Mouse (Mus musculus): ENCODE measurements at regions not wholly inside any gene's neighbourhood (a gene's known extent, or its start where the extent isn't known, plus 50 kb on each side); places are given as distances from the start of the nearest gene placed in this dataset.
A peak's percentile ranks its signal among the peaks of the same experiment; 100 is the strongest.

DNA sequence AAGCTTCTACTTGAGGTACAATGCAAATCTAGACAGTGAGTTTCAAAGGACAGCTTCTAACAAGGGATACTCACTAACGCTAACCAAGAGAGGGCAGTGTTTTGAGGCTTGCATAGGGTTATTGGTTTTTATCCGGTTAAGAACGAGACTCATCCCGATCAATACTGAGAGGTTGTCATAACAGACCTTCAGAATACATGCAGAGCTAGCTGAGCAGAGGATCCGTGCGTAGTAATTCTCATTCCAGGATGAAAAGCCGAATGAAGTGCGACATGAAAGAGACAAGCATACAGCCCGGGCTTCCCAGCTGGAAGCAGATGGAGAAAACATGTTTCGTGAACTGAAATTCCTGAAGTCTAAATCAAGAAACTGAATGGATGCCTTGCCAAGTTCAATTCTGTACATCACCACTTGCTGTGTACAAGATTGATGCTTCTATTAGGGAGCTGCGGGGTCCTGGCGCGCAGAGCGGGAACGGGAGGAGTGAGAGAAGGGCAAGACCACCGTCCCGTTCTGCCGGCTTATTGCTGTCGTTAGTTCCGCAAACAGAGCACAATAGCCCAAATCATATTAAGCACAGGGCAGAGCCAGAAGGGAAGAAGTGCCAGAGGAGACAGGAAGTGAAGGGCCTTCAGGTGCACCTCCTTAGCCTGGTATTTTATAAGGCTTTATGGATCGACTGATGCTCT is 65.4 kb upstream of the Tes start:
- DNase-seq (ENCODE audit: low spot score in 2 of 2) = no peak

DNA sequence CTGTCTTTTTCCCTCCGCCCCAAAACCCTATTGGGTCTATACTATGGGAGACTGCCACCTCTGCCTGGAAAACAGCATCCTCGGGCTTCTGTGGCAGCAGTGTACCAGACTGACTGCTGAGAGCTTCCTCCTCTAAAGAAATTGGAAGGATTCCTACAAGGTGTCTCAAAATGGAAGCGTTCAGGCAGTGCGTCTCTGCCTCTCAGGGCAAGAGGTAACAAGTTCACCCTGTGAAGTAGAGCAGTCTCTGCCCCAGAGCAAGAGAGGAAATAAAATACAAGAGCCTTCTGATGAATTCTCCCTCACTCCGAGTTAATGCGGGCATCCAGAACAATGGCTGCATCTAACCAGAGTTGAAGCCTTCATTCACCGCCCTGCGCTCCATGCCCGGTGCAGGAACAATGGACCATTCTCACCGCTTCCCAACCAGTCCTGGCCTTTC is 69.4 kb upstream of the Tes start:
- DNase-seq (ENCODE audit: low spot score in 2 of 2) = no peak

DNA sequence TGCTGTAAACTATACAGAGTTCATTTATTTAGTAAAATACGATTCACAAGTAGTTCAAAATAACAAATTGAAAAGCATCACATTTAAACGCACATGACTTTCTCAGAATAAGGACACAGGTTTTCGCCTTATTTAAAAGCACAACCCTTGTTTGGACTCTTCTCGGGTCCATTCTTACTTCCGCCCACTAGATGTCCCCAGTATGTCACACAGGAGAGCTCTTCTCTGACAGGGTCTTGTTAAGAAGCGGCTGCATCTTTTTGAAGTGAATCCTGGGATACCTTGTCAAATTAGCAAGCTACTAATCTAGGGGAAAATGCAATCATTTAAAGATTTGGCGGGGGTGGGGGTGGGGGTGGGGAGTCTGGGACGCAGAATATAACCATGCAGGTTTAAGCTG is 70.2 kb upstream of the Tes start:
- DNase-seq (ENCODE audit: low spot score in 2 of 2) = no peak

DNA sequence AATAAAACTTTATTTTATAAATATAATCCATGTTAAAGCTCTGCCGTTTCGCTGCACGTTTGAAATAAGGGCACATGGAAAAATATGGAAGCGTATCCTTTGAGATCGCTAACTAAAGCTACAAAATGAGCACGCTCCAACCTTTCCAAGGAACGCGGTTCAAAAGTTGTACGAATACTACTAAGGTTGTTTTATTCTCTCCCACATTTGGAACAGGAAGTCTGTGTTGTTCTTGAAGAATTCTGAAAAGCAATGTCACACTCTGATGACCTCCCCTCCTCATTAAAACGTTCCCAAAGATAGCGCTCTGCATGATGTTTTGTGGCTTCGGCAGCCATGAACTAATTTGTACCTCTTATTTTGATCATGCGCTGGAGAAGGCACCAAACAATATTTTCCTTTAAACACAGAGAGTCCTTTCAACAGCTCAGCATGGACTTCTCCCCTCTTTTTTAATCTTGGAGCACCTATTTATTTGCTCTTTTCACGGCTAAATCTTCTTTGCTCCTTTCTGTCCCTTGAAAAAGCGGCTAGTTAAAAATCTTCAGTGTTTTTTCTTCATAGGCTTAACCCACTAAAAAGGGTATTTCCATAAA is 72.9 kb upstream of the Tes start:
- no peak for DNase-seq (ENCODE audit: low spot score in 2 of 2)

DNA sequence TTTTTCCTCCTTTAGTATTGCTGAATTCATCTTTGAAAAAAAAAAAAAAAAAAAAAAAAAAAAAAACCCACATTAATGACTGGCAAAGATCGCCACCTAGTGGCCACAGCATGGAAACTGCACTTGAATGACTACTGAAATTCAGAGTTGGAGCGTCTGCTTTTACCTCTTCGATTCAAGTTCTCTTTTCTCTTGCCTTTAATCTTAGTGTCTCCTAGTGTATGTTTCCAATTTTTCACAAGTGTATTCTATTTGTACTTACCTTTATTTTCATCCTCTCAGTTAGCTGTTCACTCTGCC is 79.9 kb upstream of the Tfec start:
- no peak for DNase-seq (ENCODE audit: low spot score in 2 of 2)

DNA sequence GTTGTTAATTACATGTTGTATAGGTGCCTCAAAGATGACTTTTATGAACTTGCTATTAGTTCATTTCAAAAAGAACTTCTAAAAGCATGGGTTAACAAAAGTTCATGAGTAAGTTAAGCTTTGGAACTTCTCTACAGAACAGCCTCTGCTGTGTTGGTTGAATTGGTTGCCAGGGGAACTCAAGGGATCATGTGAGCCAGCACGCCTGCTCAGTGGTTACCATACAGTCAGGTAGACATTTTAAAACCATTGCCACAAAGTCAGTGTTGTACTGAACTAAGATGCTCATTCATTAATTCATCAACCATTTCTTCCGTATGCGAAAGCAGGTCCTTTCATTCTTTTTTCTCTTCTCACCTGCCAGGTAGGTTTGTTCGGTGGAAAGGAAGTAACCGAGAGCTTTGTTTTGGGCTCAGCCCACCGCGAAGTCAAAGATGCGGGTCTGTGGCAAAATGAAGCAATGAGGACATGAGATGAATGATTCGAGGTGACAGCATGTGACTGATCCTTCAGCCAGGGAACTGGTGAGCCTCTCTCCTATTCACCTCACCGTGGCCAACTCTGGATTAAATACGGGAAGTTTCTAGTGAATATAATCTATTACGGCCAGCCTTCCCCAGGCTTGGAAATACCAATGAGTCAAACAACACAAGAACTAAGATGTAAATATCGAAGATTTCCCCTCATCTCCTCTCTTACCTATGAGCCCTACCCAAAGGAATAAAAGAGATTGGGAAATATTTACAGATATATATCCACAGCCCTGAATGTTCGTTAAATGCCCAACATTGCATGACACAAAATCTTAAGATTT is 79.4 kb upstream of the Tfec start:
- DNase-seq (ENCODE audit: low spot score in 2 of 2) = no peak

DNA sequence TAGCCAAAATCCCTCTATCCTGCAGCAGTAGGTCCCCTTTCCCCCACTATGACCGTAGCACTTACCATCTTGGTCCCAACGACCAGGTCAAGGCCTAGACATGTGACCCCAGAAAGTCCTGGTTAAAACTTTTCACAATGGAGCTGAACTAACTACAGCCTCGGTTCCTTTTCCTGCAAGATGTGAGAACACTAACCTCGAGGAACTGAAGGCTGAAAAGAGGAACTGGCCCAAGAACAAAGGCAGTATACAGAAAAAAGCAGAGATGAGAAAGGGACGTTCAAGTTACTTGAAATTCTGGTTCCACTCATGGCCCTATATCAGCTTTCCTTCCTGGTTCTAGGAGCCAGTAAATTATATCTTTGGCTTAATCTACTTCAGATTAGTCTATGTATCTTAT is 67.4 kb upstream of the Tfec start:
- no peak for DNase-seq (ENCODE audit: low spot score in 2 of 2)

DNA sequence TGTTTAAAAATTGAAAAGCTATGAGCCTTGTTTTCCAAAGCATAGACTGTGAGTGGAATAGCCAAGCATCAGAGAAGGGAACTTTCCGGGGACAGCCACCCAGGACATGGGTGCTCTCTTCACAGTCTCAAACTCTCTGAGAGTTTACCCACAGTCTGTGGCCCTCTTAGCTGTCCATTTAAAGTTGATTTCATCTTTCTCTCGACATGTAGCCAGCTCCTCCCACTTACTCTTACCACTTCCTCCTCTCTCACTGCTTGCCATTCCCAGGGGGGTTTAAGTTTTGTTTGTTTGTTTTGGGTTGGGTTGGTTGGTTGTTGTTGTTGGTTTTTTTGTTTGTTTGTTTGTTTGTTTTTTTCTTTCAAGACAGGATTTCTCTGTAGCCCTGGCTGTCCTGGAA is 66.1 kb upstream of the Tfec start:
- no peak for DNase-seq (ENCODE audit: low spot score in 2 of 2)

DNA sequence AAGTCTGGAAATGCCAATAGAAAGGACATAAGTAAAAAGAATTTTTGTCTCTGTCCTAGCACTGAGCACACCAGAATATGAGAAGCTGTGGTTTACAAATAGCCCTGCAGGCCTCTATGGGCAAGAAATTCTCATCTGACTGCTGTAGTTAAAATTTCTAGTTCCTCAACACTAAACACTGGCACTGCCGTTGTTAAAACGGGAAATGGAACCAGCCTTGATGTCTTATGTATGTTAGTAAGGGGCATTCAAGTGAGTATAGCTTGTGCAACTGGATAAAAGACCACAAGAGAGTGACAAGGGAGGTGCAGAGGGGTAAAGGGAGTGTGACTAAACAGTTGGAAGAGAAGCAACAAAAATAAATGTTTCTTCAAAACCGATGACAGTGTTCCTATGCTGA is 65.7 kb upstream of the Tfec start:
- DNase-seq (ENCODE audit: low spot score in 2 of 2) = no peak

DNA sequence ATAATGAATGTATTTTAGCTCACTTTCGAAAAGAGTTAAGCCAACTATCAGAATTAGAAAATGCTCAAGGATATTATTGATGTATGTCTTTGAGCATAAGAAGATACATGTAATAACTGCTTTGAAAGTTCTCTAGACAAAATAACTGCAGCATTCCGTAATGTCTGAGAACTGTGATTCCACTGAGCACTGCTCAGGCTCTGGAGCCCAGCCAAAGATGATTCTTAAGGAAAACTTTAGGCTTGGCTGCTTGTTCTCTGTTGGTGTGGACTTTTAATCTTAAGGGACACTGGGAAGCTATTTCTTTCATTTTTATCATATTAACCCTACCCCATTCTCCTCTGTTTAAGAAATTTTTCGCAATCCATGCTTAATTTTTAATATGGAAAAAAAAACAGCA is 59.9 kb upstream of the Tfec start:
- no peak for DNase-seq (ENCODE audit: low spot score in 2 of 2)

DNA sequence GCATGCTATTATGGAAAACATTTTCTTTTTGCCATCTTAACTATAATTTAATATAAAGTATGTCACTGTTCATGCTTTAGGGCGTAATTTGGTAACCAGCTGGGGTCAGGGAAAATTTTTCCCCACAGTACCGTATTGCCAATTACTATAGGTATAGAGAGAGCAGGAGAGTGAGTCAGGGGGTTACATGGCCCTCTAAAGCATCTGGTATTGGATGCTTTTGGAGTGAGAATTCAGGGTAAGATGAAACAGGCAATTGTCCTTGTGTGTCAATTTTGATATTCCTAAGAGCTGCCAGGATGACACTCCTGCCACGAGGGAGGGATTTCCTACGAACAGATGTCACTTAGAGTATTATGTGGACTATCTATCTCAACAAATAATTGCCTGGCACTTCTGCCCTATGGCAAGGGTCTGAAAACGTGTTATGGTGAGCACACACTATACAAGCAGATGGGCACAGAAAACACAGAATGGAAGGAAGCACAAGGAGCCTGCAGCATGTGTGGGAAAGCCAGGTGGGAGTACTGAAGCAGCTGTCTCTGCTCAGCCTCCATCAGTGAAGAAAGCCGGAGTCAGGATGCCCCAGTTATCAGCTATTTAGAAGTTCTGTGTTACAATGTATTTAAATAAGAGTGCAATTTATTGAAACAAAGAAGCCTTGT is 58.7 kb upstream of the Tfec start:
- peak; percentile 16 to 25 for DNase-seq (ENCODE audit: low spot score in 2 of 2)
